8 mouse cellular contexts compared by ENCODE assay signal in genomic region chr15:77257437-77258229, GRCm38 (mm10). TPM values are rescaled to one million over a fixed set of nuclear protein-coding genes. Genes with fewer than 3 reads are reported as not detected.
DNase-seq lines count a peak whose midpoint lies in the region; ATAC-seq lines count a peak whose summit lies in the region.

No protein-coding gene starts in this region.

- H3K27me3 ChIP-seq in intestine, embryonic 16.5 days (replicated peaks; ENCODE audit: control insufficient read depth, insufficient read depth, low read length) = no peaks in the 10 kb centered on the region
- H3K27me3 ChIP-seq in limb, embryonic 10.5 days (ENCODE audit: low read depth, poor library complexity, severe bottlenecking) = no peaks in the 10 kb centered on the region

- peak; percentile 61 for ATAC-seq in intestine, embryonic 16.5 days
- ATAC-seq in granulocyte monocyte progenitor cell, adult 5-6 weeks (replicated peaks; ENCODE audit: poor library complexity, severe bottlenecking) = no peak

- DNase-seq in A20 (ENCODE audit: low read depth, low spot score) (peak; percentile 20), adipocyte (ENCODE audit: low spot score) (peak; percentile 85)
- peak; percentile 74 for DNase-seq in embryo, embryonic 10.5 days (ENCODE audit: low spot score)
- DNase-seq in gastrocnemius, postnatal 4 days (ENCODE audit: low spot score in 2 of 2) = peak; percentile 51 to 73
- DNase-seq in limb, embryonic 10.5 days (ENCODE audit: low spot score) = peak; percentile 80
- DNase-seq in neural tube, embryonic 10.5 days (ENCODE audit: extremely low spot score, low spot score) = peak; percentile 49

- H3K27ac ChIP-seq in intestine, embryonic 16.5 days (ENCODE audit: low read length) = no peak overlapping the region
- H3K27ac ChIP-seq in limb, embryonic 10.5 days = peak overlapping the region; percentile 85

- H3K4me3 ChIP-seq in intestine, embryonic 16.5 days (ENCODE audit: low read length) = no peak overlapping the region
- H3K4me3 ChIP-seq in limb, embryonic 10.5 days = no peak overlapping the region

- H3K9ac ChIP-seq in intestine, embryonic 16.5 days (ENCODE audit: low read depth, low read length) = no peak overlapping the region

- no peaks in the 10 kb centered on the region for H3K9me3 ChIP-seq in intestine, embryonic 16.5 days (ENCODE audit: control insufficient read depth, low read length)
- no peaks in the 10 kb centered on the region for H3K9me3 ChIP-seq in limb, embryonic 10.5 days (replicated peaks)

- H3K4me2 ChIP-seq in intestine, embryonic 16.5 days (ENCODE audit: low read depth, low read length) = no peak overlapping the region

- H3K36me3 ChIP-seq in intestine, embryonic 16.5 days (ENCODE audit: control insufficient read depth, insufficient read depth, low read length) = 0 out of 2 replicates have a peak, but pooled peaks cover 3% of the 10 kb centered on the region
- 0 out of 2 replicates have a peak, but pooled peaks cover 2% of the 10 kb centered on the region for H3K36me3 ChIP-seq in limb, embryonic 10.5 days

- WGBS in intestine, embryonic 16.5 days = 27% methylated on average over 6 of the region's 6 CpGs
- WGBS in limb, embryonic 10.5 days = 22% methylated on average over 6 of the region's 6 CpGs

- H3K4me1 ChIP-seq in intestine, embryonic 16.5 days (ENCODE audit: control insufficient read depth, insufficient read depth, low read length) = peaks cover 24% of the 10 kb centered on the region
- H3K4me1 ChIP-seq in limb, embryonic 10.5 days = peaks cover 73% of the 10 kb centered on the region

RNA-seq across cellular contexts. Expression of gene Rbfox2, which starts 49.2 kb away (rescaled TPM):
- 100 to 1,000 TPM; 289 to 339 TPM for total RNA-seq in gastrocnemius, postnatal 4 days (2021)
- 31.5 and 34.0 TPM in 2 replicates for polyA plus RNA-seq in intestine, embryonic 16.5 days (2015; fragmentation: Nextera tagmentation; extraction: Ambion mirVana)
- polyA plus RNA-seq in limb, embryonic 10.5 days (2016; fragmentation: Nextera tagmentation; extraction: Ambion mirVana) = 45.8 and 62.6 TPM in 2 replicates
- 0.19 and 0.24 TPM in 2 replicates for total RNA-seq in granulocyte monocyte progenitor cell, adult 5-6 weeks (2014; fragmentation: Nextera tagmentation)
- total RNA-seq in granulocyte monocyte progenitor cell, adult 5-6 weeks (2017) = 2.8 and 3.6 TPM in 2 replicates

Comparison
In these comparisons a context has a peak if more than half of its experiments do, and no peak if none do; other contexts are left out.
1. DNase-seq: peak in every context shown above with its lines; median percentile 85 in adipocyte; 80 in limb, embryonic 10.5 days; 74 in embryo, embryonic 10.5 days; 62 in gastrocnemius, postnatal 4 days; 49 in neural tube, embryonic 10.5 days; 20 in A20.
2. RNA of gene Rbfox2, which starts 49.2 kb away (total RNA-seq): 289 to 339 TPM in gastrocnemius, postnatal 4 days; 0.19 to 3.6 TPM in granulocyte monocyte progenitor cell, adult 5-6 weeks; every median in the first group is over 10 times any median in the second.